Mouse (Mus musculus) MEL (cell line): Measurements from ENCODE around the gene Rpia. TPM values are rescaled to one million over a fixed set of nuclear protein-coding genes. Genes with fewer than 3 reads are reported as not detected.

Experiments
- DNase-seq: peaks from one replicate; pipeline ENCODE4 v3.0.0; 2011; ENCODE audit warnings: low read depth, low spot score
- H3K27ac ChIP-seq: 2 replicates; pipeline ENCODE4 v1.5.1; 2012; ENCODE audit warnings: low read depth, mild to moderate bottlenecking, control low read depth, low read length, moderate library complexity; ENCODE audit not compliant: control insufficient read depth
- H3K27me3 ChIP-seq, 2 experiments: fragments of 150-350 bp in 1 of 2; sonication (generic) in 1 of 2; 2 replicates each; pipeline ENCODE4 v1.6.1; 2012; ENCODE audit warnings: low read length in 2 of 2, mild to moderate bottlenecking in 2 of 2, improper control_type of control experiment in 1 of 2, moderate library complexity in 1 of 2; ENCODE audit not compliant: insufficient read depth in 2 of 2, control insufficient read depth in 1 of 2
- H3K36me3 ChIP-seq, 2 experiments: 2 replicates each; pipeline ENCODE4 v1.6.1; 2012 to 2014; ENCODE audit warnings: low read length in 2 of 2, improper control_type of control experiment in 1 of 2, inconsistent platforms in 1 of 2, mild to moderate bottlenecking in 1 of 2; ENCODE audit not compliant: insufficient read depth in 2 of 2, control insufficient read depth in 1 of 2
- H3K4me1 ChIP-seq, 2 experiments: fragments of 150-350 bp in 1 of 2; sonication (generic) in 1 of 2; 2 replicates each; pipeline ENCODE4 v1.6.1; 2012; ENCODE audit warnings: low read length in 2 of 2, improper control_type of control experiment in 1 of 2, mild to moderate bottlenecking in 1 of 2; ENCODE audit not compliant: insufficient read depth in 2 of 2, control insufficient read depth in 1 of 2
- H3K4me3 ChIP-seq, 2 experiments: fragments of 150-350 bp in 1 of 2; sonication (generic) in 1 of 2; 2 replicates each; pipeline ENCODE4 v1.5.1; 2012; ENCODE audit warnings: low read depth in 2 of 2, low read length in 2 of 2, mild to moderate bottlenecking in 2 of 2, moderate library complexity in 2 of 2, control low read depth in 1 of 2, improper control_type of control experiment in 1 of 2; ENCODE audit not compliant: control insufficient read depth in 1 of 2, insufficient read depth in 1 of 2
- H3K79me2 ChIP-seq: 2 replicates; pipeline ENCODE4 v1.6.1; 2012; ENCODE audit warnings: mild to moderate bottlenecking, low read length, moderate library complexity; ENCODE audit not compliant: control insufficient read depth, poor library complexity, insufficient read depth
- H3K9ac ChIP-seq: 2 replicates; pipeline ENCODE4 v1.6.1; 2012; ENCODE audit warnings: low read depth, mild to moderate bottlenecking, control low read depth, low read length, moderate library complexity; ENCODE audit not compliant: control insufficient read depth, poor library complexity, severe bottlenecking
- H3K9me3 ChIP-seq: fragments of 150-350 bp; sonication (generic); replicated peaks from 2 replicates; pipeline ENCODE4 v1.6.1; 2012; ENCODE audit warnings: mild to moderate bottlenecking, low read length, improper control_type of control experiment, moderate library complexity; ENCODE audit not compliant: insufficient read depth
- CHD2 ChIP-seq: IDR thresholded peaks from 2 replicates; pipeline ENCODE4 v1.6.1; 2011; ENCODE audit warnings: low read length, improper control_type of control experiment
- EP300 ChIP-seq, 2 experiments: IDR thresholded peaks; 2 replicates each; pipeline ENCODE4 v1.6.1; 2011; ENCODE audit warnings: improper control_type of control experiment in 2 of 2, low read length in 2 of 2, low read depth in 1 of 2, mild to moderate bottlenecking in 1 of 2
- GABPA ChIP-seq: IDR thresholded peaks from 2 replicates; pipeline ENCODE4 v1.6.1; 2012; ENCODE audit warnings: low read depth, mild to moderate bottlenecking, inconsistent platforms, low read length, improper control_type of control experiment, moderate library complexity
- GATA1 ChIP-seq: IDR thresholded peaks from 2 replicates; pipeline ENCODE4 v1.6.1; 2011; ENCODE audit warnings: low read depth, low read length, improper control_type of control experiment
- HCFC1 ChIP-seq: IDR thresholded peaks from 2 replicates; pipeline ENCODE4 v1.6.1; 2012; ENCODE audit warnings: low read depth, mild to moderate bottlenecking, inconsistent platforms, low read length, improper control_type of control experiment, moderate library complexity
- KAT2A ChIP-seq: conservative IDR thresholded peaks from 2 replicates; pipeline ENCODE4 v1.6.1; 2012; ENCODE audit warnings: low read depth, low read length, improper control_type of control experiment, inconsistent platforms
- MAFK ChIP-seq: IDR thresholded peaks from 2 replicates; pipeline ENCODE4 v1.6.1; 2011; ENCODE audit warnings: low read depth, mild to moderate bottlenecking, low read length, improper control_type of control experiment, borderline replicate concordance
- MXI1 ChIP-seq: IDR thresholded peaks from 2 replicates; pipeline ENCODE4 v1.6.1; 2011; ENCODE audit warnings: mild to moderate bottlenecking, low read depth, low read length, improper control_type of control experiment
- POLR2AphosphoS2 ChIP-seq: IDR thresholded peaks from 2 replicates; pipeline ENCODE4 v1.6.1; 2011; ENCODE audit warnings: low read length, improper control_type of control experiment
- RAD21 ChIP-seq: IDR thresholded peaks from 2 replicates; pipeline ENCODE4 v1.6.1; 2011; ENCODE audit warnings: mild to moderate bottlenecking, low read depth, low read length, improper control_type of control experiment
- TBP ChIP-seq: IDR thresholded peaks from 2 replicates; pipeline ENCODE4 v1.8.0; 2011; ENCODE audit warnings: low read depth, low read length, improper control_type of control experiment
- UBTF ChIP-seq: IDR thresholded peaks from 2 replicates; pipeline ENCODE4 v1.6.1; 2012; ENCODE audit warnings: low read depth, mild to moderate bottlenecking, inconsistent platforms, low read length, improper control_type of control experiment, moderate library complexity, borderline replicate concordance; ENCODE audit not compliant: insufficient read depth
- ZC3H11A ChIP-seq: IDR thresholded peaks from 2 replicates; pipeline ENCODE4 v1.6.1; 2012; ENCODE audit warnings: low read depth, mild to moderate bottlenecking, inconsistent platforms, low read length, improper control_type of control experiment
- ZMIZ1 ChIP-seq: IDR thresholded peaks from 2 replicates; pipeline ENCODE4 v1.6.1; 2012; ENCODE audit warnings: low read depth, mild to moderate bottlenecking, inconsistent platforms, low read length, improper control_type of control experiment, moderate library complexity
- polyA plus RNA-seq, 2 experiments: library from polyadenylated mRNA; stranded (reverse) in 1 of 2; unstranded in 1 of 2; fragments of >175 nt in 1 of 2; fragments of >200 nt in 1 of 2; gene quantifications; 2 replicates each; pipeline versions ENCODE4 v1.2.1 to v1.2.4; 2012; ENCODE audit warnings: low replicate concordance in 2 of 2, low read depth in 1 of 2; ENCODE audit not compliant: insufficient read length in 2 of 2, insufficient read depth in 1 of 2, missing spikeins in 1 of 2
- total RNA-seq: library from RNA; depleted of rRNA; stranded (reverse); fragments of 300-350 nt; gene quantifications from 2 replicates; pipeline ENCODE4 v1.2.3, GENCODE M21; 2012

Rpia gene
- total and polyA plus RNA-seq, 3 experiments: 93.4 to 238 (median 180) TPM

GRCm38 (mm10) chr6:70752351-70752750 is 39.7 kb downstream of the Rpia start (continued):
- peak; percentile 98 for TF ChIP-seq ZC3H11A

GRCm38 (mm10) chr6:70751898-70752273 is 40.1 kb downstream of the Rpia start:
- Histone ChIP-seq H3K4me1 (0 out of 4 replicates have a peak, but pooled peaks cover 0 to 6% of the 10 kb centered on the region in 2 experiments), H3K27ac (peak overlapping the region; percentile 14; the same call in 1 of the 2 replicates), H3K4me3 (peak overlapping the region; percentile 16 to 45), H3K9me3 (no peaks in the 10 kb centered on the region), H3K27me3 (no peaks in the 10 kb centered on the region), H3K9ac (peak overlapping the region; percentile 35), H3K79me2 (no peaks in the 10 kb centered on the region), H3K36me3 (0 out of 4 replicates have a peak, but pooled peaks cover 0 to 2% of the 10 kb centered on the region in 2 experiments)
- DNase-seq: no peak
- TF ChIP-seq CHD2 (no peak), ZMIZ1 (no peak), POLR2AphosphoS2 (no peak), HCFC1 (no peak), EP300 (IDR thresholded peaks at IDR 0.05; ENCODE audit: low read depth in 1 of 2, low read length in 2 of 2) (0 out of 4 replicates have a peak, but pooled peaks of 1 of the 2 experiments have one; percentile 4), KAT2A (no peak), UBTF (no peak)

- no peak overlapping the region; the same call in 1 of the 2 replicates for H3K9ac ChIP-seq
- H3K27ac ChIP-seq: no peak overlapping the region; the same call in 1 of the 2 replicates
- DNase-seq: no peak
Observed at GRCm38 (mm10) chr6:70751251-70751897, 40.7 kb downstream of the Rpia start.

GRCm38 (mm10) chr6:70749750-70750149 is 42.3 kb downstream of the Rpia start:
- DNase-seq: no peak
- no peak for TF ChIP-seq MXI1
- TF ChIP-seq EP300 (IDR thresholded peaks at IDR 0.05; ENCODE audit: low read depth in 1 of 2, low read length in 2 of 2): no peak
- TF ChIP-seq RAD21: no peak
- H3K4me1 ChIP-seq: 0 out of 4 replicates have a peak, but pooled peaks cover 0 to 6% of the 10 kb centered on the region in 2 experiments
- H3K9me3 ChIP-seq: no peaks in the 10 kb centered on the region
- no peaks in the 10 kb centered on the region for H3K79me2 ChIP-seq
- H3K9ac ChIP-seq: no peak overlapping the region
- 0 out of 4 replicates have a peak, but pooled peaks cover 0 to 2% of the 10 kb centered on the region in 2 experiments for H3K36me3 ChIP-seq
- no peaks in the 10 kb centered on the region for H3K27me3 ChIP-seq
- H3K27ac ChIP-seq: no peak overlapping the region
- no peak overlapping the region for H3K4me3 ChIP-seq

More at GRCm38 (mm10) chr6:70751251-70751897, 40.7 kb downstream of the Rpia start:
- Histone ChIP-seq H3K79me2 (no peaks in the 10 kb centered on the region), H3K9me3 (no peaks in the 10 kb centered on the region), H3K27me3 (no peaks in the 10 kb centered on the region), H3K4me3 (no peak overlapping the region), H3K36me3 (0 out of 4 replicates have a peak, but pooled peaks cover 0 to 2% of the 10 kb centered on the region in 2 experiments), H3K4me1 (0 out of 4 replicates have a peak, but pooled peaks cover 0 to 6% of the 10 kb centered on the region in 2 experiments)
- TF ChIP-seq GABPA (no peak), GATA1 (no peak), POLR2AphosphoS2 (no peak), TBP (no peak), ZC3H11A (no peak), KAT2A (no peak), MAFK (no peak)
